Comparison of ENCODE assay signal across 11 mouse cellular contexts in genomic region chr10:99284918-99285317, GRCm38 (mm10). TPM values are rescaled to one million over a fixed set of nuclear protein-coding genes. Genes with fewer than 3 reads are reported as not detected.
A peak's percentile ranks its signal among the peaks of the same experiment; 100 is the strongest.
DNase-seq lines count a peak whose midpoint lies in the region; ATAC-seq and TF ChIP-seq lines count a peak whose summit lies in the region.
"Had no signal": no experiment of that assay in that cellular context is flagged by ENCODE, and none has a peak within 500 bp of the region (broad histone marks: within the 10 kb centered on the region; RNA-seq: fewer than 3 reads in every experiment).

No protein-coding gene starts in this region.

- no peak for TF ChIP-seq POLR2A in thymus, adult 2 months (IDR thresholded peaks at IDR 0.05; ENCODE audit: control insufficient read depth, extremely low read depth, insufficient read depth, low read length, poor library complexity)

- 39% methylated on average over 9 of the region's 9 CpGs for WGBS in thymus, adult 2 months

- no peaks in the 10 kb centered on the region for H3K27me3 ChIP-seq in thymus, adult 2 months (ENCODE audit: control insufficient read depth, insufficient read depth, low read length)

- DNase-seq in frontal cortex, postnatal 25 days (ENCODE audit: low spot score in 2 of 2) = no peak
- DNase-seq in left cerebral cortex, adult 18-20 months (ENCODE audit: low spot score in 2 of 2) = peak; percentile 67 to 72
- DNase-seq in left cerebral cortex, adult 11 months (ENCODE audit: low spot score) = no peak
- peak; percentile 41 to 55 for DNase-seq in left cerebral cortex, postnatal 10 days (ENCODE audit: extremely low spot score in 1 of 2, low spot score in 2 of 2)
- peak; percentile 55 for DNase-seq in thymus, adult 2 months
- no peak for DNase-seq in gastrocnemius, postnatal 14 days
- no peak for DNase-seq in gastrocnemius, postnatal 25 days
- DNase-seq: gastrocnemius, postnatal 36 days; layer of hippocampus, postnatal 36 days had no signal

- intact Hi-C loops in left cerebral cortex, postnatal 10 days (cut with DNase I) = no loop called here
- intact Hi-C loops in gastrocnemius, postnatal 14 days (cut with DNase I; ENCODE audit: low total_unique reads) = no loop called here

- no peak for TF ChIP-seq CTCF in thymus, adult 2 months (IDR thresholded peaks at IDR 0.05; ENCODE audit: borderline replicate concordance, control insufficient read depth, extremely low read depth, insufficient read depth, low read length, poor library complexity)

- peak overlapping the region; percentile 60; the same call in 1 of the 2 replicates for H3K27ac ChIP-seq in thymus, adult 2 months (ENCODE audit: control insufficient read depth, insufficient read depth, low read length)
- H3K27ac ChIP-seq: midbrain, embryonic 12.5 days had no signal

- no peak overlapping the region for H3K4me3 ChIP-seq in thymus, adult 2 months (ENCODE audit: control insufficient read depth, insufficient read depth, low read length)
- H3K4me3 ChIP-seq: midbrain, embryonic 12.5 days had no signal

- H3K4me1 ChIP-seq in thymus, adult 2 months (replicated peaks; ENCODE audit: control insufficient read depth, insufficient read depth, low read length) = peaks cover 22% of the 10 kb centered on the region

- peak; percentile 87 for ATAC-seq in frontal cortex, adult (ENCODE audit: low TSS enrichment)

- H3K36me3 ChIP-seq in thymus, adult 2 months (ENCODE audit: control insufficient read depth, insufficient read depth, low read length) = no peaks in the 10 kb centered on the region
- H3K36me3 ChIP-seq: midbrain, embryonic 12.5 days had no signal

RNA-seq across cellular contexts. Expression of gene Dusp6, which starts 21.9 kb away (rescaled TPM):
- 100 to 1,000 TPM; 103 to 116 TPM for total RNA-seq in left cerebral cortex, adult 18-20 months (2021)
- 10 to 100 TPM; 68.8 to 72.4 TPM for total RNA-seq in left cerebral cortex, postnatal 10 days (2021)
- polyA plus RNA-seq in thymus, adult 2 months (2012; rRNA removed) = 43.9 and 46.1 TPM in 2 replicates
- total RNA-seq in gastrocnemius, postnatal 14 days (2021) = 10 to 100 TPM; 26.7 to 27.7 TPM
- total RNA-seq in gastrocnemius, postnatal 25 days (2021) = 10 to 100 TPM; 17.9 to 21.9 TPM

Comparison
In these comparisons a context has a peak if more than half of its experiments do, and no peak if none do; other contexts are left out.
1. DNase-seq: peak in left cerebral cortex, adult 18-20 months (2 of 2), left cerebral cortex, postnatal 10 days (2 of 2) and thymus, adult 2 months (single experiment); none in frontal cortex, postnatal 25 days (0 of 2), left cerebral cortex, adult 11 months (single experiment), gastrocnemius, postnatal 14 days (single experiment) and gastrocnemius, postnatal 25 days (single experiment).